Mouse (Mus musculus): ENCODE measurements around the gene Foxg1.

Gene Foxg1

GRCm38 (mm10) chr12:49382565-49383520 lies at the start of gene Foxg1:
Foxg1 (plus strand) TSS chr12:49382660.
- DNase-seq (ENCODE audit: low spot score in 2 of 2), result no peak

DNA sequence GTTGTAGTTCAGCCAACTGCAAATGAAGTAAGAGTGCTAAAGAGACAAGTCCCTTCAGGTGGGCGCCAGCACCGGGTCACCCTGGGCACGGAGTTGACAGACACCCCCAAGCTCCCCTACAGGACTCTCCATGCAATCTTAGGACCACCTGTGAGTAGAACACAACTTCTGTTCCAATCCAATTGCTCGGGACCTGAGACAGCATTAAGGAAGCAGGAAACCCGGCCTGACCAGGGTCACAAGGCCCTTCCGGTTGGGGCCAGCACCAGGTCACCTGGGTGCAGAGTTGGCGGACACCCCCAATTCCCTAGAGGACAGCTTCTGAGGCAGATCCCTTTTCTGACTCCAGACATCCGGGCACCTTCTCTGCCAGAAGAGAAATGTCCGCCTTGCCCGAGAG lies 32.8 kb upstream of the Foxg1 start:
- no peak for DNase-seq (ENCODE audit: low spot score in 2 of 2)

DNA sequence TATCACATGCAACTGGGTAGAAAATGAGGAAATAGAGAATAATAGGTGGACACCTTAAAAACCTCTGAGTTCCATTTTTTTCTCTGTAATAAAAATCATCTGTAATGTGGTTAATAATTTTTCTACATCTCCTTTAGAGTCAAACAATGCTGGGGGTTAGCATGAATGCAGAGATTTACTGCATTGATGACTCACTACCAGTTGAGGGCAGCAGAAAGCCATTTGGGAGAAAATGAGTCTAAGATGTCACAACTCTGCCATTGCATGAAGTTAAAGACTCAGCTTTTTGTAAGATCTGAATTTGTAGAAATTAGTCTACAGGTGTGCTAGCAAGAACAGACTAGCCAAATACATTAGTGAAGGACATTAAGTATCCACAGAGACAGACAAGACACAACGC lies 13.5 kb upstream of the Foxg1 start:
- no peak for DNase-seq (ENCODE audit: low spot score in 2 of 2)

DNA sequence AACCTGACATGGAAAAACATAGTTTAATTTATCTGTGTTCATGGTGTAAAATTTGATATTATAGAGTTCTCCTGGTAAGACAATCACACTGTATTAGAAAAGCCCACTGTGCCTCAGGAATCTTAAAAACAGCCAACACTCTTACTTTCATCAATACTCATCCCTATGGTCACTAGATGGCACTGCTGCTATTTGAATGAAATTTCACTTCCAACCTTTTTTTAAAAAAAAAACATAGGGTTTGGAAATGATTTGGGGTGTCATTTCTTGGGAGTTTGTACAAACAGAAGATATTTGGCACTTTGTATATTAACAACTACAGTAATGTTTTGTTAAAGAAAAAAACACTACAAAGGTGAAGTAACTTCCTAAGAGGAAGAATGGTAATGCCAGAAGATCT lies 10.3 kb upstream of the Foxg1 start:
- DNase-seq (ENCODE audit: low spot score in 2 of 2), result no peak

DNA sequence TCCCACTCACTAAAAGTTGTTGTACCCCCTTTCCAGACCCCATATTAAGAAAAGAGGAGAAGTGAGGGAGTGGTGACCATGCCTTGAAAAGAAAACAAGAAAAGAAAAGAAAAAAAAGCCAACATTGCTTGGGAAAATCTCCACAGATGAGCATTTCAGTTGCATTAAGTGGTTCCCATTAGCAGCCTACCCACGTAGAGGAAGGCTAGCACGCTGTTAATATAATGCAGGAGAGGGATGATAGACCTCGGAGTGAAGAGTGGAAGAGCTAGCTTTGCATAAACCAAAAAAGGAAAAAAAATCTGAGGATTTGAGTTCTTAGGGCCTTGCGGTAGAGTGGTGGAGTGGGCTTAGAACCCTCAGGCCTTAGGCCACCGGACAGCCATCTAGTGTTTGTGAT lies 9.3 kb upstream of the Foxg1 start:
- DNase-seq (ENCODE audit: low spot score in 2 of 2), result no peak

- no peak for DNase-seq (ENCODE audit: low spot score in 2 of 2)
Measured at GRCm38 (mm10) chr12:49373821-49374605, 8.4 kb upstream of the Foxg1 start.

GRCm38 (mm10) chr12:49374606-49374995 lies 7.9 kb upstream of the Foxg1 start:
- no peak for DNase-seq (ENCODE audit: low spot score in 2 of 2)

GRCm38 (mm10) chr12:49375427-49376317 lies 6.8 kb upstream of the Foxg1 start:
- no peak for DNase-seq (ENCODE audit: low spot score in 2 of 2)

DNA sequence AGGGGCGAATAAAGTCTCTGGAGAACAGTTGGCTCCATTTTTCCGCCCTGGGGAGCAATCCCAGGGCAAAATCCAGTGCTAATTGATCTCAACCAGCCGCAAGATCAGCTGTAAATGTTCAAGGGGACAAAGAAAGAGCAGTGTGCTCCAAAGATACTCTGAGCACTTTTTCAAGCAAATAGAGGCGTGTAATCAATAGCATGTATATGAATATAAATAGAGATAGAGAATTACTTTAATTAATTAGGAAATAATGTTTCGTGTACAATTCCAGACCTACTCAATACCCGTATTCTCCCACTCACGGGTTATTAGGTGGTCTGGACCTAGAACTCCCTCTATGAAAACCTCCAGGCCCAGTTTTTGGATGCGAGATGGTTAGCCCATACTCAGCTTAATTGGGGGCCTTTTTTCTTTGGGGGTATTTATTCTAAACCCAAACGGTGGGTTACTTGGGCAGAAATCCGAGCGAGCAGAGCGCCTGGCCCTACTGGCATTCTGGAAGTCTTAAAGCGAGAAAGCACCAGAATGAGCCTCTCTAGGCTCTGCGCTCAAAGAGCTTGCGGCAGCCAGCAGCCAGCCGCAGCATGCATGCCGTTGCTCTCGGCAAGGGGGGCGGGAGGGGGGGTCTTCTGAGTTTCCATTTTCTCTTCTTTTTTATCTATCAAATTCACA lies 6.0 kb upstream of the Foxg1 start:
- DNase-seq (ENCODE audit: low spot score in 2 of 2), result no peak

DNA sequence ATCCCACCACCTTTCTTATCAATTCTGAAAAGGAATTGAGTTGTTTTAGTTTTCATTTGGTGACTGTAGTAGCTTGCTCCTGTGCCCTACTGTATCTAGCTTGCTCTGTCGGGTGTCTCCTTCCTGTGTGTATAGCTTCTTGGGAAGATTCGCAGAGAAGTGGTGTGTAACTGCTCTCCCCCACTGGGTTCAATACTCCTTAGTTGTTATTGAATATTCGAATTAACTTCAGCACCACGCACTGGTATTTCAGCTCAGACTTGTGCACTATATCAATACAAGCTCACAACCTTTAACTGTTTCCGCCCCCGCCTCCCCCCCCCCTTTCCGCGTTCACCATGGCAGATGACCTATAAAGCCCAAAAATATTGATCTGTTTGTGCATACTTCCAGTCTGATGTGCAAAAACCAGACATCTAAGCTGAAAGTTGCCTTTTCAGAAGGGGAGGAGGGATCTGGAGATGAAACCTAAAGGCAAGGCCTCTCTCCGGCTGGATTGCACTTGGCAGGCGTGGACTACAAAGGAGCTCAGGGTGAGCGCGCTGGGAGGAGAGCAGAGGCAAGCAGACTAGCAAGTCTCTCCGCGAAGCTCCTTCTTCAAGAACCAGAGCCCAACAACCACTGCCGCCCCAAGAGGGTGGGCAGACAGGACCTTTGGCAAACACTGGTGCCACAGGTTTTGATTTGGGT lies 5.0 kb upstream of the Foxg1 start:
- DNase-seq (ENCODE audit: low spot score in 2 of 2), result no peak

DNA sequence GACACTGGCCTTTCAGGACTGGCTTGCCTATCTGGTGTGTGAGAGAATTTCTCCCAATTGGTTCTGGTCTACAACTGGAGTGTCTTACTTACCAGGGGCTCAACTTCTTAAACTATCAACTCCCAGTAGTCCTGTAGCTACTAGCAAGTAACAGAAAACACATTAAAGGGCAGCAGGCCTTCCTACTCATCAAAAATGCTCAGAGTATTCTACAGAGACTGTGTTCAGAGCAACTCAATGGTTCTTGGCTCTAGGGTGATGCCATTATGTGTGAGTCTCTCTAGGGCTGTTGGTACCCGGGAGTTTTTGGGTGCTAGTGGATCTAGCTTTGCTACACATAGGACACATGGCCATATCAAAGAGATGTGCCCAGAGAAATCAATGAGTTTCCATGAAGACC lies 3.5 kb upstream of the Foxg1 start:
- no peak for DNase-seq (ENCODE audit: low spot score in 2 of 2)

GRCm38 (mm10) chr12:49379446-49379845 lies 3.0 kb upstream of the Foxg1 start:
- DNase-seq (ENCODE audit: low spot score in 2 of 2), result no peak

DNA sequence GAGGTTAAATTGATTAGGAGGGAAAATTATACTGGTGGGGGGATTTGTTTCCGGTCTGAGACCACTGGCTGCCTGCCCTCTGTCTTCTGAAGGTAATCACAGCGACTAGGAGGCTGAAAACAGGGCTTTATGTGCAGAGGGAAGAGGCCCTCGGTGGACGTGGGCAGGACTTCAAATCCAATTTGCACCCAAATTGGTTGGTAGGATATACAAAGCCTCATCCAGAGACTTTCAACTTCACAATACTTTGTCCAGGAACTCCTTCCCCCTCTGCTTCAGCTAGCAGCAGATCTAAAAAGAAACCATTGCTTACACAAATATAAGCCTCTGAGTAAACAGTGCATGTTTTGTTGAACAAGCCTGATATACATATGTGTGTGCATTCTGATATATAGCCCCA lies 2.0 kb upstream of the Foxg1 start:
- no peak for DNase-seq (ENCODE audit: low spot score in 2 of 2)

- no peak for DNase-seq (ENCODE audit: low spot score in 2 of 2)
Measured at GRCm38 (mm10) chr12:49381031-49381525, 1.4 kb upstream of the Foxg1 start.

DNA sequence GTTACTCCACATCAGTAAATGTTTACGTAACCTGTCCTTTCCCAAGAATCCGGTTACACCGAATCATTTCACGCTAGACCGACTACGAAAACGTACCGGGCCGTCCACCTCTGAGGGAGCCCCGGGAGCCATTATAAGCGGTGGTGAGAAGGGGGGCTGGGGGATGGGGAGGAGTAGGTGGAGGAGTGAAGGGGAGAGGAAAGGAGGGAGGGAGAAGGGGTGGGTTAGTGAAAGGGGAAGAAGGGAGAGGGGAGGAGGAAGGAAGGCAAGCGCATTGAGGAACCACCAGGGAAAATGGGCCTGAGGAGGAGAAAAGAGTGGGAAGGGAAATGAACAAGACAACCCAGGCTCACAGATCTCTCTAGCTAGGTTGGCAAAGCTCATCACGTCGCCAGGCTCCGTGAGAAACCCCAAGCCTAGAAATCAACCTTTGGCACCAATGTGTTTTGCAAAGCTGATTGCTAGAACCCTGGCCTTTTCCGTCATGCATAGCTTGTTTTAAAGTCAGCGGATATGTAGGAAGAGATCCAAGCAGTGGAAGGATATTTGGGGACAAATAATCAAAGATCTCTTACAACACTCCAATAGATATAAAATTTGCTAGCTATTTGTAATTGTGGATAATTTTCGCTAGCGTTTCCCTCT lies 617 bp upstream of the Foxg1 start:
- no peak for DNase-seq (ENCODE audit: low spot score in 2 of 2)

- DNase-seq (ENCODE audit: low spot score in 2 of 2), result no peak
Measured at GRCm38 (mm10) chr12:49383521-49384133, 1.2 kb downstream of the Foxg1 start.

GRCm38 (mm10) chr12:49384295-49384875 lies 1.9 kb downstream of the Foxg1 start:
- DNase-seq (ENCODE audit: low spot score in 2 of 2), result no peak

DNA sequence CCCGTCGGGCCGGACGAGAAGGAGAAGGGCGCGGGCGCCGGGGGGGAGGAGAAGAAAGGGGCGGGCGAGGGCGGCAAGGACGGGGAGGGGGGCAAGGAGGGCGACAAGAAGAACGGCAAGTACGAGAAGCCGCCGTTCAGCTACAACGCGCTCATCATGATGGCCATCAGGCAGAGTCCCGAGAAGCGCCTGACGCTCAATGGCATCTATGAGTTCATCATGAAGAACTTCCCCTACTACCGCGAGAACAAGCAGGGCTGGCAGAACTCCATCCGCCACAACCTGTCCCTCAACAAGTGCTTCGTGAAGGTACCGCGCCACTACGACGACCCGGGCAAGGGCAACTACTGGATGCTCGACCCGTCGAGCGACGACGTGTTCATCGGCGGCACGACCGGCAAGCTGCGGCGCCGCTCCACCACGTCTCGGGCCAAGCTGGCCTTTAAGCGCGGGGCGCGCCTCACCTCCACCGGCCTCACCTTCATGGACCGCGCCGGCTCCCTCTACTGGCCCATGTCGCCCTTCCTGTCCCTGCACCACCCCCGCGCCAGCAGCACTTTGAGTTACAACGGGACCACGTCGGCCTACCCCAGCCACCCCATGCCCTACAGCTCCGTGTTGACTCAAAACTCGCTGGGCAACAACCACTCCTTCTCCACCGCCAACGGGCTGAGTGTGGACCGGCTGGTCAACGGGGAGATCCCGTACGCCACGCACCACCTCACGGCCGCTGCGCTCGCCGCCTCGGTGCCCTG lies 2.6 kb downstream of the Foxg1 start, which contains the start of gene Gm43517:
Gm43517 (plus strand) TSS at position 299 of the 755 bp plus-strand sequence.
- no peak for DNase-seq (ENCODE audit: low spot score in 2 of 2)
